Mouse (Mus musculus): ENCODE measurements at regions not wholly inside any gene's neighbourhood (a gene's known extent, or its start where the extent isn't known, plus 50 kb on each side); places are given as distances from the start of the nearest gene placed in this dataset.

DNA sequence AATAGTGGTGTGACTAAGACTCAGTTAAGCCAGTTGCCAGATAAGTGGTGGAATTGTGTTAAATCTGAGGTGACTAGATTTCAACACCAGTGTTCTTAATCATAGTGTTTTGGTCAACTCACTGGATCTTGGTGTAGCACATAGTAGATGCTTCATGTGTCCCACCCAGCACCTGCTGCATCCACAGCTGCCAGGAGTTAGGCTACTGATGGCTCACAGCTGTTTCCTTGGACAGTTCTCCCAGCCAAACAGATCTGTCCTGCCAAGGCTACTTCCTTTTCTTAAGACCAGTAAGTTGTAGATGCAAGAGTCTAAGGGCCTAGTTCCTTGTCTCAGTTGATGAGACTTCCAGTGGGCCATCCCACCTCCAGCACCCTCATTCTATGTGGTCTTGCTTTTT, 82.9 kb upstream of the Gm15217 start:
- Histone ChIP-seq H3K4me2 (no peak overlapping the region), H3K36me3 (no peaks in the 10 kb centered on the region), H3K4me1 (peaks cover 21% of the 10 kb centered on the region), H3K27me3 (no peaks in the 10 kb centered on the region), H3K4me3 (replicated peaks) (no peak overlapping the region), H3K9me3 (replicated peaks) (0 out of 2 replicates have a peak, but pooled peaks cover 3% of the 10 kb centered on the region), H3K27ac (no peak overlapping the region), H3K9ac (no peak overlapping the region)
- no peak for ATAC-seq (replicated peaks; ENCODE audit: low FRiP score)

GRCm38 (mm10) chr14:46300546-46300945, 78.7 kb upstream of the Gm15217 start:
- Histone ChIP-seq H3K36me3 (no peaks in the 10 kb centered on the region), H3K9ac (no peak overlapping the region), H3K4me1 (peaks cover 16% of the 10 kb centered on the region), H3K4me3 (replicated peaks) (no peak overlapping the region), H3K9me3 (replicated peaks) (no peaks in the 10 kb centered on the region), H3K4me2 (no peak overlapping the region), H3K27me3 (no peaks in the 10 kb centered on the region), H3K27ac (no peak overlapping the region)
- ATAC-seq (replicated peaks; ENCODE audit: low FRiP score): peak; percentile 66
- 5% methylated on average over 1 of the region's 1 CpGs for WGBS

DNA sequence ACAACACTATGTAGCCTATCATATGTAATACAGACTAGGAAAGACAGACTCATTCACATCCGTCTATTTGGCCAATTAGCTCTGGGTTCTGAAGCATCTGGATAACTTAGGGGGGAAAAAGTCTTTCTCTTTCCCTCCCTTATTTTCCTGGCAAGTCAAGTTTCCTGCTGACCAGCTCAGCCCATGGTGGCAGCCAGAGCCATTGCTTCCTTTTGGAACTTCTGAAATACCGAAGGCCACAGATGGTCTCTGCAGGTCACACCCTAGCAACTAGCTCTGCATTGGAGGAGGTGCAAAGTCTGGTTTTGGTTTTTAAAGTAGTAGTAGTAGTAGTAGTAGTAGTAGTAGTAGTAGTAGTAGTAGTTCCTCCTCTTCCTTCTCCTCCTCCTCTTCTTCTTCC, 76.6 kb upstream of the Gm15217 start:
- Histone ChIP-seq H3K4me1 (peaks cover 16% of the 10 kb centered on the region), H3K9me3 (replicated peaks) (no peaks in the 10 kb centered on the region), H3K36me3 (no peaks in the 10 kb centered on the region), H3K27me3 (no peaks in the 10 kb centered on the region), H3K9ac (no peak overlapping the region), H3K4me3 (replicated peaks) (no peak overlapping the region), H3K27ac (no peak overlapping the region), H3K4me2 (no peak overlapping the region)
- 83% methylated on average over 2 of the region's 2 CpGs for WGBS
- ATAC-seq (replicated peaks; ENCODE audit: low FRiP score): no peak

DNA sequence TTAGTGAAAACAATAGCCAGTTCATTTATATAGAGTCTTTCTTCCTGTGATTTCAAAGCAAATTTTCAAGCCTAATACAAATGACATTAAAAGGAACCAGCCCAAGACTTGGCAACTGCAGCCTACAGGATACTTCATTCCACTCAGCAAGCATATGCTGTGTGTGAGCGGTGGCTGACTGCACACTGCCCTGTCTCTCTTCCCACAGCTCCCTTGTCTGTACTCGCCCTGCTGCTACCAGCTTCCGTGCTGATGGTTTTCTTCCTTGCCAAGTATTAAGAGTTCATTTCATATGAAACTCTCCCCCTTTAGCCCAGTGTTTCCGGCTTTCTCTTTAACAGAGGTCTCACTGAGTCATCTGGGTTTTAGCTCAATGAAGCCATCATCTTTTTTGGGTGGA, 73.9 kb upstream of the Gm15217 start:
- H3K4me2 ChIP-seq: no peak overlapping the region

DNA sequence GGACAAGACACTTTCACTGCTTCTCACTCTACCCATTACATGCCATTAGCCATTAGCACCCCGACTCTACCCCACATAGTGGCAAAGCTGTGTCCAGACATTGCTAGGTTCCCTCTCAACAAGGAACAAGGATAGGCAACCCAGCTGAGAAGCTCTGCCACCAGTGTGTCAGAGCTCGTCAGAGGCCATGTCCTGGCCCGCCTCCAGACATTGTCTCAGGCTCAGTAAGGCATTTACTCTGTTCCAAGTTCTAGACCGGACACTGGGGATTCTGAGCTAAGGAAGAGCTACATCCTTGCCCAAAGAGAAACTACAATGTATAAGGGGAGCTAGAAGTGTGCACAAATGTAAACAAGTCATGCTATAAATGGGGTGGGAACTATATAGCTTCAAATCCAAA, 66.2 kb upstream of the Gm15217 start:
- ATAC-seq (replicated peaks; ENCODE audit: low FRiP score): no peak

More for the DNA sequence above, 73.9 kb upstream of the Gm15217 start:
- peaks cover 7% of the 10 kb centered on the region; the same call in 1 of the 2 replicates for H3K4me1 ChIP-seq
- ATAC-seq (replicated peaks; ENCODE audit: low FRiP score): no peak
- H3K9me3 ChIP-seq (replicated peaks): no peaks in the 10 kb centered on the region
- no peaks in the 10 kb centered on the region for H3K27me3 ChIP-seq
- H3K4me3 ChIP-seq (replicated peaks): no peak overlapping the region
- H3K9ac ChIP-seq: no peak overlapping the region
- 81% methylated on average over 4 of the region's 4 CpGs for WGBS
- no peak overlapping the region for H3K27ac ChIP-seq
- H3K36me3 ChIP-seq: no peaks in the 10 kb centered on the region

DNA sequence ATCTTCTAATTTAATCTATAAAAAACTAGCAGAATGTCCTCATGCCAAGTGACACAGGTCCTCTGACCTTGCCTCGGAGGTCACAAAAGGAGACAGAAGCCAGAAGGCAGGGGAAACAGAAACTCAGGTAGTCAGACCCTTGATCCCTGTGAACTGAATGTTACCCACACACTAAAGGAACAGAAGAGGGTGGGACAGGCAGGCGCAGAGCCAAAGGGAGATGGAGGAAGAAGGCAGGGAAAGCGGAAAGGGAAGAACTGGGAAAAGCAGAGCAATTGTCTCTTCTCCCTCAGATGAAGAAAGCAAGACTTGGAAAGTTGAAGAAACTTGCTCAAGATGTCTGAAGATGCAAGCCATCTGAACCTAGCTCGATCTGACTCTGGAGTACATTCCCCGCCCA, 62.7 kb upstream of the Gm15217 start:
- no peak for ATAC-seq (replicated peaks; ENCODE audit: low FRiP score)
- WGBS: 82% methylated on average over 5 of the region's 5 CpGs

More for the DNA sequence above, 66.2 kb upstream of the Gm15217 start:
- Histone ChIP-seq H3K27ac (no peak overlapping the region), H3K27me3 (no peaks in the 10 kb centered on the region), H3K9ac (no peak overlapping the region), H3K4me1 (peaks cover 5% of the 10 kb centered on the region; the same call in 1 of the 2 replicates), H3K9me3 (replicated peaks) (no peaks in the 10 kb centered on the region), H3K4me3 (replicated peaks) (no peak overlapping the region), H3K36me3 (no peaks in the 10 kb centered on the region), H3K4me2 (no peak overlapping the region)
- WGBS: 73% methylated on average over 4 of the region's 4 CpGs

DNA sequence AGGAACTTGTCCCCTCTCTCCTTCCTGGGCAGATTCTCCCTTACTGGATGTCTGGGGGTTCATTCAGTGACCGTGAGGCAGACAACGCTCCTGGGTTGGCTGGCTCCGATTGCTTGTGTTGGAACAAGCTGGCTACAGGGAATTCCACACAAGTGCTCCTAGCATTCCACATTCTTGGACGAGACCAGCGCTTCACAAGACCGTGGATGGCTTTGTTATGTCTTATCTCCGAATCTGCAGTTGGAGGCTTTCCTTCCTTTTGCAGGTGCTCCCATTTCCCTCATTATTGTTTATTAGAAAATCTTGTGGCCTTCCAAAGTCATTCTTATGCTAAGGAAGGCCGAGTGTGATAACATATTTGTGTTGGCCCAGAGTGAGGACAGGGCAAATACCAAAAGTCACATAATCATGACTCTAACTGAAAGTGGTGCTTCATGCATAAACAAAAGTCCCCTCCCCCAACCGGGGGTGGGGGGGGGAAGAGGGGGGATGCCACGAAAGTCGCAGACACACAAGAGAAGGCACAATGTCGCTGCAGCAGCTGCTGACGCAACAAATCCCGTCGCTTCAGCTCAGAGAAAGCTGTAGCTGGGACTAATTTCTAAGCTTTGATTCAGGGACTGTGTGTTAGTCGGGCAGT, 61.7 kb upstream of the Gm15217 start:
- no peaks in the 10 kb centered on the region for H3K9me3 ChIP-seq (replicated peaks)
- H3K4me1 ChIP-seq: peaks cover 5% of the 10 kb centered on the region; the same call in 1 of the 2 replicates
- no peaks in the 10 kb centered on the region for H3K27me3 ChIP-seq
- no peak for ATAC-seq (replicated peaks; ENCODE audit: low FRiP score)
- H3K9ac ChIP-seq: no peak overlapping the region
- no peak overlapping the region for H3K4me3 ChIP-seq (replicated peaks)
- WGBS: 60% methylated on average over 16 of the region's 16 CpGs
- H3K36me3 ChIP-seq: no peaks in the 10 kb centered on the region
- no peak overlapping the region for H3K27ac ChIP-seq
- no peak overlapping the region for H3K4me2 ChIP-seq

More for the DNA sequence above, 62.7 kb upstream of the Gm15217 start:
- Histone ChIP-seq H3K27me3 (no peaks in the 10 kb centered on the region), H3K4me3 (replicated peaks) (no peak overlapping the region), H3K4me2 (no peak overlapping the region), H3K4me1 (peaks cover 5% of the 10 kb centered on the region; the same call in 1 of the 2 replicates), H3K9ac (no peak overlapping the region), H3K27ac (no peak overlapping the region), H3K36me3 (no peaks in the 10 kb centered on the region), H3K9me3 (replicated peaks) (no peaks in the 10 kb centered on the region)

GRCm38 (mm10) chr14:46328064-46328463, 51.1 kb upstream of the Gm15217 start:
- Histone ChIP-seq H3K4me1 (no peaks in the 10 kb centered on the region), H3K9me3 (replicated peaks) (no peaks in the 10 kb centered on the region), H3K27ac (no peak overlapping the region), H3K4me2 (no peak overlapping the region), H3K27me3 (no peaks in the 10 kb centered on the region), H3K36me3 (no peaks in the 10 kb centered on the region), H3K4me3 (replicated peaks) (no peak overlapping the region), H3K9ac (no peak overlapping the region)
- 66% methylated on average over 3 of the region's 3 CpGs for WGBS
- ATAC-seq (replicated peaks; ENCODE audit: low FRiP score): no peak

All from kidney, embryonic 15.5 days (tissue).